Mouse (Mus musculus) cerebral cortex, adult 2 months (tissue): ENCODE results near the gene Lrrc23.

Experiments used
- WGBS: fragments of 180-500 bp; shearing (Covaris S2); methylation state at CpG from one replicate; pipeline ENCODE4 v1.1.7; 2018; 5-methylcytosine and 5-hydroxymethylcytosine counted together

Lrrc23 gene

DNA sequence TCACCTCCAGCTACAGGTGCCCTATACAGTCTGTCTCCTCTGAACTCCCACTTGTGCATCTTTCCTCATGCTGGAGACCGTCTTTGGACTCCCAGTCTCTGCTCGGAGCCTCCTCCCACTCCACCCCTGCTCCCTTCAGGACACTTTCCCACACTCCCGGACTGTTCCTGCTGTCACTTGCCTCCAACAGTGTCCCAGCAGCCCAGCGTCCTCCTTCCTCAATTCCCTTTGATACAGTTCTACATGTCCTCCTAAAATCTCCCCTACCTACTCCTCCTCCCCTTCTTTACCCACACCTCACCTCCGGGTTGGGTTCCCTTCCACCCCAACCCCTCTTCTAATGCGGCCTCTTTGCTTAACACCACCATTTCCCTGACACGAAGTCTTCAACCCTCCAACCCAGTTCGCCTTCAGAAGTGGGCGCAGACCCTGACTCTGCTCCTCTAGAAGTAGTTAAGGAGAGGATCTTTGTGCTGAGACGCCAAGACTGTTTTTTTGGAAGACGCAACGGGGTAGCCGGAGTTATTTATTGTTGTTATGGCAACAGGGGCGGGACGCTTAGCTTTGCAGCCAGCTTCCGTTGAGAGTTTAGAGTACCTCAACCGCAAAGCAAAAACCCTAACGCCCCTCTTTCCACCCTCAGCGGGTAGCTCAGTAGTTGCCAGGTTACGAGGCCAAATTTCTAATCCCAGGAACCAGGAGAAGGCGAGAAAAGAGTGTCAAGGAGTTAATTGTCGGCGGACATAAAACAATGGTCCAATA is at the start of gene Lrrc23:
TSS of gene Lrrc23 (minus strand) at position 506 of the 762 bp plus-strand sequence.
- WGBS = 7% methylated on average over 23 of the region's 23 CpGs

DNA sequence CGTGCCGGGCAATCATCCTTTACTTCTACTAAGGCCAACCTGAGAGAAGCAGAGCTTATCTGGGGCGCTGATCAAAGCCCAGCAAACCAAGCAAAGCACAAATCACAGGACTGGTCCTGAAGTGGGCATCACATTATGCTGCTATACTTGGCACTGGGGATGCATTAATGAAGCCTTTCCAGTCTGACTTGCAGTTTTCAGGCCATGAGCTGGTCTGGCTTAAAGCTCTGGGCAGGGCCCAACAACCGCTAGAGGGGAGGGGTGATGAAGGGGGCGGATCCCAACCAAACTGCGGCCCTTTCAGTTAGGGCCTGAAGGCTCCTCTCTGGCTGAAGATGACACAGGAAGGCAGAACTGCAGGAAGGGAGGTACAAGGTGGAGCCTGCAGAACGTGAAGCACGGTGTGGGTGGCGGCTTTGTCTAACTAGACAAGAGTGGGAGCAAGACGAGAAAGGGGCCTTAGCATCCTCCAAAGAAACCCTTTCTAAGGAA is 48.6 kb upstream of the Lrrc23 start:
- 16% methylated on average over 10 of the region's 10 CpGs for WGBS

DNA sequence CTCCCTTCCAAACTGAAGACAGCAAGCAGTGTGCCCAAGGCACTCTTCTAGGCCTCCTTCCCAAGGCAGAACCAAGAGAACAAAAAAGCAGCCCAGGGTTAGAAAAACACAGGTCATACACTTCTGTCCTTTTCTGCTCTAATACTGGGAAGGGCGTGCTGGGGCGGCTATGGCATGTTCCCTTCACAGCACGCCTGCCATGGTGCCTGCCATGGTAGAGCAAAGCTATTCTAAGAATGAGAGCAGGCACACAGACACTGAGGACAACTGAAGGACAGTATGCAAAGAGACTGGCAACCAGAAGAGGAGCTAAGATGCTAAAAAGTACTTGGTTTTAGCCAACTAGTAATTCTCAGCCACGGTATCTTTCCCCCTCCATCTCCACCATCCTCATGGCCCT is 42.5 kb upstream of the Lrrc23 start:
- 94% methylated on average over 4 of the region's 4 CpGs for WGBS

GRCm38 (mm10) chr6:124820891-124821290 is 41.4 kb upstream of the Lrrc23 start:
- WGBS = 94% methylated on average over 5 of the region's 5 CpGs

DNA sequence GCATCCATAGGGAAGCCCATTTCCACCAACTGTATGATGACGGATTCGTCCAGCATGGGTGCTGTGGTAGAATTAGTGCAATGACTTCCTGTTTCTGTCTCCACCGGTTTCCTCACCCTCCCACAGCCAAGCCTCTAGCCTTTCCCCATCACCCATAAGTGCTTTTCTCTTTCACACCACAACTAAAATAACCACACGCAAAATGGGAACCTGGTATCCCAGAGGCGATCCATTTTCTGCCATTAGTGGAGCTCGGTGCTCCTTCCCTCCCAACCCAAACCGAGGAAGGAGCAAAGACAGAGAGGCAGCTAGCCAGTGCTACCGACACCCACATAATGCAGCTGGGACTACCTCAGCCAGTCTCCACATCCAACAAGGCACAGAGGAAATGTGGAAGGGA is 38.4 kb upstream of the Lrrc23 start:
- 51% methylated on average over 8 of the region's 8 CpGs for WGBS

- WGBS = 81% methylated on average over 8 of the region's 8 CpGs
These were observed 38.0 kb upstream of the Lrrc23 start for GRCm38 (mm10) chr6:124817563-124817962.

GRCm38 (mm10) chr6:124817125-124817524 is 37.6 kb upstream of the Lrrc23 start:
- WGBS = 95% methylated on average over 11 of the region's 11 CpGs

DNA sequence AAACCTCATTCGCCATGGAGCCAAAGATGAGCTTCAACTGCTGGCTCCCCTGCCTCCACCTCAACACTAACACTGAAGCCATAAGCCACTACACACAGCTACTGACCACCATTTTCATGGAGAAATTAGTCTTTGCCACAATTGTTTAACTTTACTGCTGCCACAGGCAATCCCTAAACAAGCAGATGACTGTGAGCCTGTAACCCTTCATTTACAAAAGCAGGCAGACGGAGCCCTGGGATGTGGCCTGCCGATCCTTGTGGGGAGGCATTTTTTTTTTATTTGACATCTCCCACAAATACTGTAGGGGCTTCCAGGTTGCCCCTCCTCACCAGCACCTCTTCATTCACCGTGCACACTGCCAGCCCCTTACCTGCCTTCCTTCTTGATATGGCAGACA is 37.1 kb upstream of the Lrrc23 start:
- 92% methylated on average over 4 of the region's 4 CpGs for WGBS

DNA sequence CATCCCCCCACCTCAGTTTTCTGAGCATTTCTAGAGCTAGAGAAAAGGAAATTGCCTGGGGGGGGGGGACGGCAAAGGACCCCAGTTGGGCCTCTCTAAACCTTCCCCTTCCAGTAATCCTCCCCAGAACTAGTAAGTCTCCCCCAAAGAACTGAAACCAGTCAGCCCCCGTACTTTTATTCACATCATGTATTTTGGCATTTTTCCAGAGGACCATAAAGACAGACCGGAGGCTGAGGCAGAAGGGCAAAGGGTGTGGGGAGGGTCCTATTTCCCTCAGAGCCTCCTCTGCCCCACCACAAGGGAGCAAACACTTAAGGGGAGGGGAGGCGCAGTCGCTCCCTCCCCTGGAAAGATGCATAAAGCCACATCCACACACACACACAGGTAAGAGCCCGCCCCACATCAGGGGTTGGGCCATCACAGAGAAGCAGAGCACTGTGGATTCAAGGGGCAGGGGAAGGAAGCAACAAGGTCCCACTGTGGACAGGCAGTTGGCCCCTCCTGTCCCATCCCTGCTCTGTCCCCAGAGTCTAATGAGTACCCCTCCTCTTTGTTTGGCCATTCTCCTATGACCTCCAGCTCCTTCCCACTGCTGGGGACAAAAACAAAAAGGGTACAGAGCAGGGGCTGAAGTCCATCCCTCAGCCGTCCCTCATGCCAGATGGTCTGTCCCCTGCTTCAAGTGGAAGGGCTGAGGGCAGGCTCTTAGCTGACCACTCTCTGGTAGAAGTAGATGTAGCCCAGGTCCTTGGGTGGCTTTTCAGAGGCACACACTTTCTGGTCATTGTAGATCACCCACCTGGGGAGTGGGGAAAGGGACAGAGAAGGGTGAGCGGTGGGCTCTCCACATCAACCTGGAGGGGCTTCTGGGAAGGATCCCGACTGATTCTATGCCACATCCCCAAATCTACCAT is 35.6 kb upstream of the Lrrc23 start:
- 66% methylated on average over 9 of the region's 9 CpGs for WGBS

GRCm38 (mm10) chr6:124814448-124814847 is 34.9 kb upstream of the Lrrc23 start:
- WGBS = 26% methylated on average over 8 of the region's 8 CpGs

DNA sequence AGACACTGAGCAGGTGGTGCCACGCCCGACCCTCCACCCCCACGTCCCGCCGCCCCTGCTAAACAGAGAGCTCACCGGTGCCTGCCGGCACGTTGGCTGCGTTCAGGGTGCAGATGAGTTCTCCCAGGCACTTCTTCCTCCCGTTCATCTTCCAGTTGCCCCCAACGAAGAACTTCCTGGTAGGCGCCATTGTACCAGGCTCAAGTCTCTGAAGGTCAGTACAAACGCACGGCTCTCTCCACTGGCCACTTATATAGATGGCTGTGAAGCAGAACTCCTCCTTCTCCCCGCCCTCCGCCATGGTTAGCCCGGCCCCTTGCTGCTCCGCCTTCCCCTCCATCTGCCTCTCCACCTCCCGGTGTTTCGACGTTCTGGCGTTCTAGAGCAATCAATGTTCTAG is 34.4 kb upstream of the Lrrc23 start, which contains the start of gene Tpi1:
TSS of gene Tpi1 (minus strand) at position 364 of the 400 bp plus-strand sequence.
- WGBS = under 1% methylated on average over 22 of the region's 22 CpGs

DNA sequence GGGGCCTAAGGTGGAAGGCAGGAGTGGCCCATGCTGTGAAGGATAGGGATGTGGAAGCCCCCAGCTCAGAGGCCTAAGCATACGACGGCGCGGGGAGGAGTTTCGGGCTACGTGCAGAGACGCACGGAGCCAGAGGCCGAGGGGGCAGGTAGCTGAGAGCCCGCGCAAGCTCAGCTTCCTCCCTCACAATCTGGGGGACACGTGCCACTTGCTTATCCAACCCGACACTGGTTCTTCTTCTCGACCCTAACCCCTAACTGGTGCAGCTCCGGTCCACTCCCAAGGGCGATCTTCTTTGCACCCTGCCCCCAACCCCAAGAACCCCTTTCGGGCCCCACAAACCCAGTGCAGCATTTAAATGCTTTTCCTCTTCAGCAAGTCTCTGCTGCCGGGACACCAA is 34.0 kb upstream of the Lrrc23 start:
- under 1% methylated on average over 18 of the region's 18 CpGs for WGBS

- 17% methylated on average over 9 of the region's 9 CpGs for WGBS
These were observed 33.3 kb upstream of the Lrrc23 start for GRCm38 (mm10) chr6:124812848-124813247.

- WGBS = 79% methylated on average over 24 of the region's 24 CpGs
These were observed 32.4 kb upstream of the Lrrc23 start for GRCm38 (mm10) chr6:124811701-124812560.

DNA sequence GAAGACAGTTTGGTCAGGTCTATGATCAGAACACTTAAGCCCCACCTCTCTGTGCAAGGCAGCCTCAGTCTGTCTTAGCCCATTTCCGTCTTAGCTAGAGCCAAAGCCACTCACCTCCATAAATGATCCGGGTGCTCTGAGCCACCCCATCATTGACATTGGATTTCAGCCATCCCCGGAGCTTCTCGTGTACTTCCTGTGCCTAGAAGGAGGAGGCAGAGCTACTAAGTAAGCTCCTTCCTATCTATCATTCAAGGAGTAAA is 31.8 kb upstream of the Lrrc23 start:
- WGBS = 56% methylated on average over 4 of the region's 4 CpGs

DNA sequence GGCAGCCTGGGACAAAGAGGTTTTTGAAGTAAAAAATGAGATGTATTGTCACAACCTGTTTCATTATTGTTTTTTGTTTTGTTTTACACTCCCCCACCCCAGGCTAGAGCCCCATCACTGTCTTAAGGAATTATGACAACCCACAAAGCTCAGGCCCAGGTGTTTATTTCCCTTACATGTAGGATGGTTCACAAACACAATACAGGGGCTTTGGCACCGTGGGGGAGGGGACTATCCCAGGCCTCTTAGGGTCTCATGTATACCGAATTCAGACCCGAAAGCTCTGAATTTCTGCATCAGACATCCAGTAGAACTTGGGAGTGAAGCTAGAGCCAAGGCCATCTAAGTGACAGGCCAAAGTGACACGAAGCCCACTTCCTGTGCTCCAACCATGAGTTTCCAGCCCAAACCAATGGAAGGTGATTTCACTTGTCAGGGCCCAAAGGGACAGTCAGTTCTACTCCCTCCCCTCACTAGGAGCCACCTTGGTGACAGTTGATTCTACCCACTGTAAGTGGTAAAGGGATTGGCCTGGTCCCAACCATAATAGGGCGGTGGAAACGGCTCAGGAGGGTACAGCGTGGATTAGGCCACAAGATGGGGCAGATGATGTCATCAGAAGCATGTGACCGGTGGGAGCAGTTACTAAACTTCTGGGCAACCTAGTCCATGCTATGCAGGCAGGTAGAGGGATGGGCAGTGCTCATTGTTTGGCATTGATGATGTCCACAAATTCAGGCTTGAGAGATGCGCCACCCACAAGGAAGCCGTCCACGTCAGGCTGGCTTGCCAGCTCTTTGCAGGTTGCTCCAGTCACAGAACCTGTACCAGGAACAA is 31.3 kb upstream of the Lrrc23 start:
- WGBS = 74% methylated on average over 11 of the region's 11 CpGs

GRCm38 (mm10) chr6:124809775-124810538 is 30.4 kb upstream of the Lrrc23 start:
- 51% methylated on average over 14 of the region's 14 CpGs for WGBS

DNA sequence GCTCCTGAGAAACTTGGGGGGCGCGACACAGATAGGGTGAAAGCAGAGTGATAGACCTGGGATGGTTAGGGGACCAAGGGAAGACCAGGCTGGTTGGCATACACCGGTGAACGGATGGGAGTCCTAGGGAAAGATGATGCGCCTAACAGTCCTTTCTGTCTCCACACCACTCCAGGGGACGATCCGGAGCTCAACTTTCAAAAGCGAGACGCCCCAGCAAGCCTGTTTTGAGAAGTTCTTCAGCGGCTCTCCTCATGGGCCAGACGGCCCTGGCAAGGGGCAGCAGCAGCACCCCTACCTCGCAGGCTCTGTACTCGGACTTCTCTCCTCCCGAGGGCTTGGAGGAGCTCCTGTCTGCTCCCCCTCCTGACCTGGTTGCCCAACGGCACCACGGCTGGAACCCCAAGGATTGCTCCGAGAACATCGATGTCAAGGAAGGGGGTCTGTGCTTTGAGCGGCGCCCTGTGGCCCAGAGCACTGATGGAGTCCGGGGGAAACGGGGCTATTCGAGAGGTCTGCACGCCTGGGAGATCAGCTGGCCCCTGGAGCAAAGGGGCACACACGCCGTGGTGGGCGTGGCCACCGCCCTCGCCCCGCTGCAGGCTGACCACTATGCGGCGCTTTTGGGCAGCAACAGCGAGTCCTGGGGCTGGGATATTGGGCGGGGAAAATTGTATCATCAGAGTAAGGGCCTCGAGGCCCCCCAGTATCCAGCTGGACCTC is 29.7 kb upstream of the Lrrc23 start:
- 1% methylated on average over 35 of the region's 35 CpGs for WGBS

DNA sequence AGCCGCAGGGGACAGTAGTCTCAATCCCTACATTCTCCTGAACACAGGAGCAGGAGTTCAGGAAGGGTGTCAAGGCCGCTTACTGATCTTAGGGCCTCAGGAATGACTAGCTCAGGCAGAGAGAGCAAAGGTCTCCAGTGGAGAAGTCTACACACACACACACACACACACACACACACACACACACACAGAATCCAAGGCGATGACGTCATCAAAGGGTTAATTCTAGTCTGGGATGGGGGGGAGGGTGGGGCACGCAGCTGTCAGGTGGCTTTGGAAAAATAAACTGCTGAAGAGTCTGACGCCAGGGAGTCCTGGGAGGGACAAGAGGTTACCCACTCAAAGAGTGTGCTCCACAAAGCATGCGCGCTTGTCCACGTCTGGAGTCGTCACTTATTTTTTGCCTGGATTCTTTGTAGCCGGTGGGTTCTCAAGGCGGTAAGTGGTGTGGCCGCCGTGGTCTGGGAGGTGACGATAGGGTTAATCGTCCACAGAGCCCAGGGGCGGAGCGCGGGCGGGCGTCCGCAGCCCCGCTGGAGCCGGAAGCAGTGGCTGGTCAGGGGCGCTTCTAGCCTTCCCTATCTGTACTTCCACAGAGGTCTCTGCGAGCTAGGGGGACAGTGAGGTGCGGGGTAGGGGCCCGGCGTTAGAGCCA is 29.0 kb upstream of the Lrrc23 start, which contains the start of gene Spsb2:
TSS of gene Spsb2 (plus strand) at position 304 of the 655 bp plus-strand sequence.
- 7% methylated on average over 29 of the region's 29 CpGs for WGBS
